Mouse (Mus musculus) urinary bladder, postnatal 10 days (tissue): ENCODE data around the gene Gtf2ird2.

ENCODE experiments used
- DNase-seq: peaks from one replicate; pipeline ENCODE4 v3.0.0; 2022; ENCODE audit warnings: low spot score

Gtf2ird2 gene

GRCm38 (mm10) chr5:134270566-134270965, 86.7 kb downstream of the Gtf2ird2 start:
- DNase-seq: no peak

GRCm38 (mm10) chr5:134271421-134271820, 87.6 kb downstream of the Gtf2ird2 start:
- DNase-seq: no peak

GRCm38 (mm10) chr5:134272761-134273160, 88.9 kb downstream of the Gtf2ird2 start:
- no peak for DNase-seq

GRCm38 (mm10) chr5:134273761-134274160, 89.9 kb downstream of the Gtf2ird2 start:
- no peak for DNase-seq
